Mouse (Mus musculus) inflammation-experienced regulatory T-cells, adult 6 months (primary cell): Measurements from ENCODE around the gene Ptgdr. TPM values are rescaled to one million over a fixed set of nuclear protein-coding genes. Genes with fewer than 3 reads are reported as not detected.

Experiments
- polyA plus RNA-seq, 3 experiments: library from polyadenylated mRNA; unstranded; fragments of 100-300 nt; shearing (Covaris generic); gene quantifications; one replicate each; pipeline ENCODE4 v1.2.1; 2017

Gene Ptgdr
- polyA plus RNA-seq, 3 experiments from 2014 or later, result not detected

Other genes with a start within 250 kb of the Ptgdr start
- gene Gm5624, start 231.4 kb downstream of the Ptgdr start, polyA plus RNA-seq, result not detected
- not detected for gene Gm8257, start 152.9 kb downstream of the Ptgdr start, polyA plus RNA-seq
- not detected for gene Gm8267, start 109.0 kb downstream of the Ptgdr start, polyA plus RNA-seq
- gene Ptger2, start 128.8 kb upstream of the Ptgdr start, polyA plus RNA-seq, result 10 to 100 TPM; 38.8 to 88.6 (median 61.0) TPM